In genomic region chr3:89203142-89203514, GRCm38 (mm10) we compare ENCODE assay signal across 9 mouse cellular contexts. TPM values are rescaled to one million over a fixed set of nuclear protein-coding genes. Genes with fewer than 3 reads are reported as not detected.
DNase-seq lines count a peak whose midpoint lies in the region; ATAC-seq and TF ChIP-seq lines count a peak whose summit lies in the region.
"Had no signal": no experiment of that assay in that cellular context is flagged by ENCODE, and none has a peak within 500 bp of the region (broad histone marks: within the 10 kb centered on the region; RNA-seq: fewer than 3 reads in every experiment).

No protein-coding gene starts in this region.

- WGBS in forebrain, embryonic 10.5 days = 39% methylated on average over 5 of the region's 5 CpGs
- WGBS in liver, embryonic 12.5 days (ENCODE audit: insufficient replicate concordance) = 21% methylated on average over 5 of the region's 5 CpGs

- no peaks in the 10 kb centered on the region for H3K9me3 ChIP-seq in forebrain, embryonic 10.5 days
- H3K9me3 ChIP-seq in liver, embryonic 12.5 days (replicated peaks) = no peaks in the 10 kb centered on the region

- intact Hi-C loops in gastrocnemius, adult 2 months (cut with DNase I) = no loop called here

- H3K27me3 ChIP-seq in C2C12 (ENCODE audit: control insufficient read depth, insufficient read depth, insufficient read length) = no peaks in the 10 kb centered on the region
- no peaks in the 10 kb centered on the region for H3K27me3 ChIP-seq in forebrain, embryonic 10.5 days (ENCODE audit: poor library complexity, severe bottlenecking)
- no peaks in the 10 kb centered on the region; the same call in 1 of the 2 replicates for H3K27me3 ChIP-seq in liver, embryonic 12.5 days (replicated peaks)

- no peak for ATAC-seq in liver, embryonic 12.5 days

- H3K9ac ChIP-seq in liver, embryonic 12.5 days = peak overlapping the region; percentile 74

- H3K27ac ChIP-seq in gastrocnemius, adult 2 months = peak overlapping the region; percentile 81
- H3K27ac ChIP-seq in forebrain, embryonic 10.5 days = peak overlapping the region; percentile 72
- peak overlapping the region; percentile 59 for H3K27ac ChIP-seq in liver, embryonic 12.5 days

- peak overlapping the region; percentile 76 for H3K4me2 ChIP-seq in liver, embryonic 12.5 days

- DNase-seq in gastrocnemius, adult 2 months = no peak
- no peak for DNase-seq in gastrocnemius, adult 8-10 months (ENCODE audit: low spot score in 2 of 2)
- no peak for DNase-seq in forebrain, embryonic 10.5 days (ENCODE audit: extremely low spot score, low spot score)
- DNase-seq in Muller cell, postnatal 12 days (ENCODE audit: inconsistent ontology term) = no peak
- no peak for DNase-seq in right cerebral cortex, postnatal 4 days
- DNase-seq in adrenal gland, adult (ENCODE audit: inconsistent age in 2 of 2, low spot score in 1 of 2) = no peak

- H3K79me3 ChIP-seq in C2C12 (ENCODE audit: low read depth) = no peaks in the 10 kb centered on the region

- H3K4me1 ChIP-seq in forebrain, embryonic 10.5 days = peaks cover 7% of the 10 kb centered on the region
- H3K4me1 ChIP-seq in liver, embryonic 12.5 days = peaks cover 11% of the 10 kb centered on the region

- H3ac ChIP-seq in C2C12 (ENCODE audit: control insufficient read depth, insufficient read length, low read depth) = peak overlapping the region; percentile 62

- H3K36me3 ChIP-seq in C2C12 (ENCODE audit: control insufficient read depth, insufficient read depth) = peaks cover 26% of the 10 kb centered on the region
- peaks cover 40% of the 10 kb centered on the region for H3K36me3 ChIP-seq in forebrain, embryonic 10.5 days (replicated peaks)
- H3K36me3 ChIP-seq in liver, embryonic 12.5 days = peaks cover 42% of the 10 kb centered on the region

- TF ChIP-seq CTCF in gastrocnemius, adult 2 months (IDR thresholded peaks at IDR 0.05) = no peak
- no peak for TF ChIP-seq CTCF in C2C12 (IDR thresholded peaks at IDR 0.05; ENCODE audit: control insufficient read depth, insufficient read depth, insufficient read length)

- peaks cover 6% of the 10 kb centered on the region for H3K79me2 ChIP-seq in C2C12 (ENCODE audit: control insufficient read depth, insufficient read depth)

- H3K4me3 ChIP-seq in gastrocnemius, adult 2 months = peak overlapping the region; percentile 77
- H3K4me3 ChIP-seq in C2C12 (ENCODE audit: insufficient read depth, poor library complexity, severe bottlenecking) = peak overlapping the region; percentile 52
- H3K4me3 ChIP-seq in forebrain, embryonic 10.5 days = peak overlapping the region; percentile 63
- H3K4me3 ChIP-seq in liver, embryonic 12.5 days = peak overlapping the region; percentile 72

TF ChIP-seq in C2C12, 6 proteins besides CTCF, POLR2A, EP300 and RAD21:
- TF ChIP-seq CEBPB (IDR thresholded peaks at IDR 0.05; ENCODE audit: low read depth) (no peak), MYOG (IDR thresholded peaks at IDR 0.05; ENCODE audit: control insufficient read depth, extremely low read depth, insufficient read length) (no peak), MAX (IDR thresholded peaks at IDR 0.05) (no peak), FOSL1 (IDR thresholded peaks at IDR 0.05; ENCODE audit: insufficient read depth, low read length, poor library complexity, severe bottlenecking) (no peak), USF1 (IDR thresholded peaks at IDR 0.05; ENCODE audit: low read depth) (no peak), MYOD1 (IDR thresholded peaks at IDR 0.05; ENCODE audit: control insufficient read depth, insufficient read length, low read depth) (no peak)

RNA-seq across cellular contexts. Expression of gene Gba, which starts 0.4 kb away (rescaled TPM):
- total RNA-seq in gastrocnemius, adult 2 months (2021) = 10 to 100 TPM; 17.4 to 19.7 TPM
- total RNA-seq in gastrocnemius, adult 8-10 months (2022) = 10 to 100 TPM; 14.4 to 21.5 (median 19.2) TPM
- polyA plus RNA-seq in C2C12 (2012; fragmentation: generic; extraction: Trizol) = 40.6 TPM
- polyA plus RNA-seq in forebrain, embryonic 10.5 days (2016; fragmentation: Nextera tagmentation; extraction: Ambion mirVana) = 34.2 and 34.7 TPM in 2 replicates
- 26.6 and 26.7 TPM in 2 replicates for polyA plus RNA-seq in liver, embryonic 12.5 days (2016; fragmentation: Nextera tagmentation; extraction: Ambion mirVana)

RNA-seq across cellular contexts. Expression of gene Thbs3, which starts 11.9 kb away (rescaled TPM):
- total RNA-seq in gastrocnemius, adult 2 months (2021) = 10 to 100 TPM in 1 of 2 experiments, 1 to 10 TPM in 1; 6.4 to 10.2 TPM
- total RNA-seq in gastrocnemius, adult 8-10 months (2022) = 1 to 10 TPM; 1.8 to 6.1 (median 3.4) TPM
- polyA plus RNA-seq in C2C12 (2012; fragmentation: generic; extraction: Trizol) = 9.1 TPM
- polyA plus RNA-seq in forebrain, embryonic 10.5 days (2016; fragmentation: Nextera tagmentation; extraction: Ambion mirVana) = 65.8 and 78.2 TPM in 2 replicates
- 1.7 and 3.1 TPM in 2 replicates for polyA plus RNA-seq in liver, embryonic 12.5 days (2016; fragmentation: Nextera tagmentation; extraction: Ambion mirVana)

RNA-seq across cellular contexts. Expression of gene Fam189b, which starts 20.2 kb away (rescaled TPM):
- 10 to 100 TPM; 15.8 to 17.2 TPM for total RNA-seq in gastrocnemius, adult 2 months (2021)
- 10 to 100 TPM; 19.2 to 22.6 (median 20.3) TPM for total RNA-seq in gastrocnemius, adult 8-10 months (2022)
- 27.4 TPM for polyA plus RNA-seq in C2C12 (2012; fragmentation: generic; extraction: Trizol)
- 25.1 and 25.6 TPM in 2 replicates for polyA plus RNA-seq in forebrain, embryonic 10.5 days (2016; fragmentation: Nextera tagmentation; extraction: Ambion mirVana)
- polyA plus RNA-seq in liver, embryonic 12.5 days (2016; fragmentation: Nextera tagmentation; extraction: Ambion mirVana) = 5.3 and 6.6 TPM in 2 replicates

RNA-seq across cellular contexts. Expression of gene Mtx1, which starts 23.8 kb away (rescaled TPM):
- total RNA-seq in gastrocnemius, adult 2 months (2021) = 10 to 100 TPM; 40.7 to 51.4 TPM
- total RNA-seq in gastrocnemius, adult 8-10 months (2022) = 10 to 100 TPM; 32.0 to 44.5 (median 38.3) TPM
- polyA plus RNA-seq in C2C12 (2012; fragmentation: generic; extraction: Trizol) = 248 TPM
- polyA plus RNA-seq in forebrain, embryonic 10.5 days (2016; fragmentation: Nextera tagmentation; extraction: Ambion mirVana) = 227 and 242 TPM in 2 replicates
- polyA plus RNA-seq in liver, embryonic 12.5 days (2016; fragmentation: Nextera tagmentation; extraction: Ambion mirVana) = 160 and 167 TPM in 2 replicates

RNA-seq across cellular contexts. Expression of gene Muc1, which starts 25.7 kb away (rescaled TPM):
- under 1 TPM; 0.13 to 0.22 TPM for total RNA-seq in gastrocnemius, adult 2 months (2021)
- 1 to 10 TPM in 1 of 4 experiments, under 1 TPM in 3; 0.24 to 1.0 (median 0.52) TPM for total RNA-seq in gastrocnemius, adult 8-10 months (2022)
- polyA plus RNA-seq in C2C12 (2012; fragmentation: generic; extraction: Trizol) = 0.20 TPM
- polyA plus RNA-seq in forebrain, embryonic 10.5 days (2016; fragmentation: Nextera tagmentation; extraction: Ambion mirVana) = 1.7 and 1.8 TPM in 2 replicates
- 0.13 TPM in 1 of 2 replicates, not detected in the other for polyA plus RNA-seq in liver, embryonic 12.5 days (2016; fragmentation: Nextera tagmentation; extraction: Ambion mirVana)
- total RNA-seq: common myeloid progenitor, adult 5-6 weeks had no signal
